ENCODE assay signal across 9 mouse cellular contexts in genomic region chr10:125265467-125265866, GRCm38 (mm10).
A peak's percentile ranks its signal among the peaks of the same experiment; 100 is the strongest.
DNase-seq lines count a peak whose midpoint lies in the region; ATAC-seq and TF ChIP-seq lines count a peak whose summit lies in the region.
"Had no signal": no experiment of that assay in that cellular context is flagged by ENCODE, and none has a peak within 500 bp of the region (broad histone marks: within the 10 kb centered on the region; RNA-seq: fewer than 3 reads in every experiment).

No protein-coding gene starts in this region.

- ATAC-seq in lung, embryonic 16.5 days (ENCODE audit: low read depth): peak; percentile 36; the same call in 1 of the 2 replicates

- no peak overlapping the region for H3K9ac ChIP-seq in lung, embryonic 16.5 days (ENCODE audit: low read length)

- H3K9me3 ChIP-seq in lung, embryonic 16.5 days (ENCODE audit: control insufficient read depth, low read length): no peaks in the 10 kb centered on the region
- H3K9me3 ChIP-seq: megakaryocyte, embryonic 14.5 days had no signal

- no peaks in the 10 kb centered on the region for H3K27me3 ChIP-seq in lung, embryonic 16.5 days (ENCODE audit: control insufficient read depth, insufficient read depth, low read depth, low read length)
- H3K27me3 ChIP-seq: megakaryocyte, embryonic 14.5 days had no signal

- intact Hi-C loops in left cerebral cortex, postnatal 25 days (cut with DNase I): loop anchor here (2.0 to 5.0 kb wide), 3 partner anchors 122 to 273 kb away; partner anchors contain the start of gene Slc16a7
- intact Hi-C loops in left cerebral cortex, adult 2 months (cut with DNase I): loop anchor here (2.0 to 10.0 kb wide), 4 partner anchors 122 to 1998 kb away; partner anchors contain the start of gene Slc16a7
- intact Hi-C loops in gastrocnemius, adult 2 months (cut with DNase I): no loop called here

- TF ChIP-seq CTCF in left cerebral cortex, adult 2 months (IDR thresholded peaks at IDR 0.05): no peak
- TF ChIP-seq CTCF in gastrocnemius, adult 2 months (IDR thresholded peaks at IDR 0.05): no peak

- H3K4me3 ChIP-seq in left cerebral cortex, adult 2 months: no peak overlapping the region
- H3K4me3 ChIP-seq in lung, embryonic 16.5 days (ENCODE audit: low read length): no peak overlapping the region
- H3K4me3 ChIP-seq in gastrocnemius, adult 2 months: no peak overlapping the region
- H3K4me3 ChIP-seq: megakaryocyte, embryonic 14.5 days had no signal

- no peak overlapping the region for H3K4me2 ChIP-seq in lung, embryonic 16.5 days (ENCODE audit: low read depth, low read length)

- no peak overlapping the region for H3K27ac ChIP-seq in left cerebral cortex, adult 2 months
- H3K27ac ChIP-seq in lung, embryonic 16.5 days (ENCODE audit: low read length): 0 out of 2 replicates have a peak overlapping the region, but pooled peaks have one; percentile 12
- no peak overlapping the region for H3K27ac ChIP-seq in gastrocnemius, adult 2 months

- peaks cover 7% of the 10 kb centered on the region; the same call in 1 of the 2 replicates for H3K4me1 ChIP-seq in lung, embryonic 16.5 days (replicated peaks; ENCODE audit: control insufficient read depth, insufficient read depth, low read length)
- H3K4me1 ChIP-seq: megakaryocyte, embryonic 14.5 days had no signal

- peak; percentile 20 for DNase-seq in adrenal gland, adult 2 months
- DNase-seq in adrenal gland, postnatal 4 days (ENCODE audit: low spot score in 2 of 2): no peak
- DNase-seq in left cerebral cortex, postnatal 25 days (ENCODE audit: low spot score in 2 of 2): peak; percentile 13 to 19
- DNase-seq in left cerebral cortex, adult 2 months (ENCODE audit: extremely low spot score in 1 of 2, low spot score in 2 of 2): no peak
- peak; percentile 71 to 74 for DNase-seq in cerebellum, postnatal 14 days
- no peak for DNase-seq in gastrocnemius, adult 2 months
- DNase-seq in ovary, adult 18-20 months (ENCODE audit: low spot score): no peak

- no peaks in the 10 kb centered on the region for H3K36me3 ChIP-seq in lung, embryonic 16.5 days (ENCODE audit: control insufficient read depth, insufficient read depth, low read length)

- WGBS in lung, embryonic 16.5 days: 50% methylated on average over 14 of the region's 14 CpGs

Comparison
In these comparisons a context has a peak if more than half of its experiments do, and no peak if none do; other contexts are left out.
1. DNase-seq: peak in adrenal gland, adult 2 months (single experiment), left cerebral cortex, postnatal 25 days (2 of 2) and cerebellum, postnatal 14 days (2 of 2); none in adrenal gland, postnatal 4 days (0 of 2), left cerebral cortex, adult 2 months (0 of 2), gastrocnemius, adult 2 months (single experiment) and ovary, adult 18-20 months (single experiment).